Mouse (Mus musculus): ENCODE measurements at regions not wholly inside any gene's neighbourhood (a gene's known extent, or its start where the extent isn't known, plus 50 kb on each side); places are given as distances from the start of the nearest gene placed in this dataset.

GRCm38 (mm10) chr8:77842392-77843139, 118.3 kb upstream of the Ednra start:
- ATAC-seq (replicated peaks; ENCODE audit: low FRiP score, low TSS enrichment, poor library complexity, severe bottlenecking) = no peak

- ATAC-seq (replicated peaks; ENCODE audit: low FRiP score, low TSS enrichment, poor library complexity, severe bottlenecking) = no peak
Measured at GRCm38 (mm10) chr8:77843229-77843628, 119.0 kb upstream of the Ednra start.

- no peak for ATAC-seq (replicated peaks; ENCODE audit: low FRiP score, low TSS enrichment, poor library complexity, severe bottlenecking)
Measured at GRCm38 (mm10) chr8:77850523-77850922, 126.3 kb upstream of the Ednra start.

- no peak for ATAC-seq (replicated peaks; ENCODE audit: low FRiP score, low TSS enrichment, poor library complexity, severe bottlenecking)
Measured at GRCm38 (mm10) chr8:77870264-77870663, 146.0 kb upstream of the Ednra start.

DNA sequence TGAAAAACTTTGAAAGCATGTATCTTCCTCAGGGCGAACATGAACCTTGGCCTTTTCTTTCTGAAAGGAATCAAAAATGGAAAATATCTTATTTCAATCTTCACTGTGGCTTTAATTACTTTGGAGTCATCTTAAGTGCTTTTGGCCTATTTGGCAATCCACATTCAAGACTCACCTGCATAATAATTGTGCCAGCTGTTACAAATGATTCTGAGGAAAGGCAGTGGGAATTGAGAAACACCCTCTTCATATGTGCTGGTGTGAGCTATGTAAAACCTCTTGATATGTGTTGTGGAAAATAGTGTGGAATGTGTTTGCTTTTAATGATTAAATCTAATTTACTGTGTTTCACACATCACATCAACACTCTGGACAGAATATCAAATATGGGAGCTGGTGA, 148.5 kb upstream of the Ednra start:
- ATAC-seq (replicated peaks; ENCODE audit: low FRiP score, low TSS enrichment, poor library complexity, severe bottlenecking) = no peak

DNA sequence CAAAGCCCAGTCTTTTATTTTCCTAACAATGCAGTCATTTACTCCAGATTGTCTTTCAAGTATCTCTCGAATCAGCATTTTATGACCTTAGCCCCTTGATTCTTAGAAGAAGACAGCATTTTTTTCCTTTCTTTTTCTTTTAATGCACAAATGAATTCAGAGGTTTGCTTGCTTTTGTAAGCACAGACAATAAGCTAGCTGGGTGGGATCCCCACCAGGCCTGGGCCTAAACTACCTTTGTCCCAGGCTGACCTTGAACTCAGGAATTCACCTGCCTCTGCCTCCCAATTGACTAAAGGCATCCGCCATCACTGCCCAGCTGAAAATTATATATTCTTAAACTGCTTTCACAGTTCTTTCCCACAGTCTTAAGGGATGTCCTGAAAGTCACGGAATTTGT, 195.5 kb upstream of the Ednra start:
- ATAC-seq (replicated peaks; ENCODE audit: low FRiP score, low TSS enrichment, poor library complexity, severe bottlenecking) = no peak

GRCm38 (mm10) chr8:77921868-77922267, 197.6 kb upstream of the Ednra start:
- ATAC-seq (replicated peaks; ENCODE audit: low FRiP score, low TSS enrichment, poor library complexity, severe bottlenecking) = no peak

GRCm38 (mm10) chr8:77947702-77948101, 223.4 kb upstream of the Ednra start:
- no peak for ATAC-seq (replicated peaks; ENCODE audit: low FRiP score, low TSS enrichment, poor library complexity, severe bottlenecking)

- ATAC-seq (replicated peaks; ENCODE audit: low FRiP score, low TSS enrichment, poor library complexity, severe bottlenecking) = no peak
Measured at GRCm38 (mm10) chr8:77949640-77950039, 225.4 kb upstream of the Ednra start.

DNA sequence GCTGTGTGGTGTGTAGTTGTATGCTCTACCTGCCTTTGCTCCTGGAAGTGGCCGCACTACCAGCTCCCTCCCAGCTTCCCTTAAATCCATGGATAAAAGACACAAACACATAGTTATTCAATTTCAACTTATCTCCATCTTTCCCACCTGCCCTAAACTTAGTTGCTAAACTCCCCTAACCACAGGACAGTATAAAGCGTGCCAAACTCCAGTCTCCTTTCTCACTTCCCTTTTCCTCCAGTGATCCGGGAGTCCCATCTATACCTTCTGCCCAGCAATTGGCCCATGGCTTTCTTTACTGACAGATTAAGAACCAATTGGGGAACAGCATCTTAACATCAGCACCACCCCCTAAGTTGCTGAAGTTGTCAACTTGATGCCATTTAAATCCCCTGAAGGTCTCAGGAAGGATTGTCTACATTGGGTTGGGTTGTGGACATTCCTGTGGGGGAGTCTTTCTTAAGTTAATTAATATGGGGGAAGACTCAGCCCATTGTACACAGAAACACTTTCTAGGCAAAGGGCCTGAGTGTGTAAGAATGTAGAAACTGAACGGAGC, 234.6 kb upstream of the Ednra start:
- ATAC-seq (replicated peaks; ENCODE audit: low FRiP score, low TSS enrichment, poor library complexity, severe bottlenecking) = no peak

DNA sequence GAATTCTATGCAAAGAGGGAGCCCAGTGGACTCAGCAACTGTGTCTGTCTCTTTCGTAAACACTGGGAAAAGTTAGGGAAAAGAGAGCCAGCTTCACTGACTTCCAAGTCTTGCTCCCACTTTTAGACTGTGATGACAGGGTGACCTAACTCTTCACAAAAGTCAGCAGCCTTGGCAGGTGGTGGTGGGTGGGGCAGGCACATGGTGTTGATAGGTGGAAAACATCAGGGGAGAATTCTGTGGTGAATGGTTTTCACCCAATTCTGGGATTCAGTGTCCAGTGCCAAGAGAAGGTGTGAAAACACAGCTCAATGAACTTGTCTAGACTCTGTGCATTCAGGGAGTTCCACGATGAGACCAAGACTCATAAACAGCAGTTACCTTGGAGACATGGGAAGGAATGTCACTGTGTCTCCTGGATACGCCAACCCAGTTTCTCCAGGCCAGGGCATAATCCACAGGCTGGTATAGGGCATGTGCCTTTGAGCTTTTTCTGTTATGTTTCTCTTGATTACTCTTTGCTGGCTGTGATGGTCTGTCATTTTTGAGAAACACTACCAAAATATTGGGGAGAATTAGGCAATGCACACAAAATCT, 238.9 kb upstream of the Ednra start:
- ATAC-seq (replicated peaks; ENCODE audit: low FRiP score, low TSS enrichment, poor library complexity, severe bottlenecking) = no peak

GRCm38 (mm10) chr8:77970378-77970777, 242.7 kb upstream of the Ttc29 start:
- no peak for ATAC-seq (replicated peaks; ENCODE audit: low FRiP score, low TSS enrichment, poor library complexity, severe bottlenecking)

GRCm38 (mm10) chr8:77973714-77974113, 239.4 kb upstream of the Ttc29 start:
- ATAC-seq (replicated peaks; ENCODE audit: low FRiP score, low TSS enrichment, poor library complexity, severe bottlenecking) = no peak

DNA sequence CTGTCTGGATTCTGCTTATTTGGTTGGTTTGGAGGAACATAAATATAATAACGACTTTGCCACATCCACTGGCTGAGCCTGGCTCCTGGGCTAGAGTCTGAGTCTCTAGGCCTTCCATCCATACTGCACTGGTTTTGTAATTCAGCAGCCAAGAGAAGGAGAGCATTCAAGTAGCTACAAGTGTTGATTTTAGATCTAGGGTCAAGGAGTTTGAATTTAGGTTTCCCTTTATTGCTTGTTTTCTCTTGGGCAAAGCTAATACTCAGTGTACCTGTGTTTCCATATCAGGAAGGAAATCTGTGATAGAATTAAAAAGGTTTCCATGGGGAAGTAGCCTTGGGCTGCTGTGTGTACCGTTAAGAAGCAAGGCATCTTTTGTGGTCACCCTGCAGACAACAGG, 234.0 kb upstream of the Ttc29 start:
- ATAC-seq (replicated peaks; ENCODE audit: low FRiP score, low TSS enrichment, poor library complexity, severe bottlenecking) = no peak

DNA sequence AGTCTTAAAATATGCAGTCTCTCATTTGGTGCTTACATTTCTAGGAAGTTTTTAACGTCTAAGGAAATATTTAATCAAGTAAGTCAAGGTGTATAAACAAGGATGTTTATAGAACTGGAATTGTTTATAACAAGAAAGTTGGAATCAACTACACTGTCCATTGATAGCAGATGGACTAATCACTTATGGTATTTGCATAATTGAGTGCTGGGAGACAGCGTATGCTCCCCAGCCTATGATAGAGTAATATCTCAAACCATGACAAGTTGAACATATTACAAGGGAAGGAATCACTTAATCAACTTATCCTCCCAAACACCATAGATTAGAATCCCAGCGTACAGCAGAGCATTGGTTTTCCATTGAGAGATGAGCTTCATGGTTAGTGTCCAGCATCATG, 232.4 kb upstream of the Ttc29 start:
- no peak for ATAC-seq (replicated peaks; ENCODE audit: low FRiP score, low TSS enrichment, poor library complexity, severe bottlenecking)

DNA sequence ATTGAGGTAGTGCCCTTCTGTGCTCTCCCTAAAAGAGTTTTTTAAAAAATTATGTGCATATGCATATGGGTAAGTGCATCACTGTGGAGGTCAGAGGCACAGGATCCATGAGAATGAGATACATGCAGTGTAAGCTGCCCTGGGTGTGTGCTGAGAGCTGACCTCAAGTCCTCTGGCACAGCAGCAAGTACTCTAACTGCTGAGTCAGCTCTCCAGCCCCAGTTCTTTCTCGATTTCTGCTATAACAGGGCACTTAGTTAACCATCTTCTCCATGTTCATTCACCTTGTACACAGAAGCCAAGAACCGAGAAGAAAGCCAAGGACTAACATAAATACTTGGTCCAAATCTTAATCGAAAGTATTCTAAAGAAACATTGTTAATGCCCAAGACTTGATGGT, 231.1 kb upstream of the Ttc29 start:
- no peak for ATAC-seq (replicated peaks; ENCODE audit: low FRiP score, low TSS enrichment, poor library complexity, severe bottlenecking)

GRCm38 (mm10) chr8:77983476-77983875, 229.6 kb upstream of the Ttc29 start:
- no peak for ATAC-seq (replicated peaks; ENCODE audit: low FRiP score, low TSS enrichment, poor library complexity, severe bottlenecking)

- no peak for ATAC-seq (replicated peaks; ENCODE audit: low FRiP score, low TSS enrichment, poor library complexity, severe bottlenecking)
Measured at GRCm38 (mm10) chr8:77987237-77987636, 225.9 kb upstream of the Ttc29 start.

GRCm38 (mm10) chr8:77988291-77989056, 224.6 kb upstream of the Ttc29 start:
- no peak for ATAC-seq (replicated peaks; ENCODE audit: low FRiP score, low TSS enrichment, poor library complexity, severe bottlenecking)

DNA sequence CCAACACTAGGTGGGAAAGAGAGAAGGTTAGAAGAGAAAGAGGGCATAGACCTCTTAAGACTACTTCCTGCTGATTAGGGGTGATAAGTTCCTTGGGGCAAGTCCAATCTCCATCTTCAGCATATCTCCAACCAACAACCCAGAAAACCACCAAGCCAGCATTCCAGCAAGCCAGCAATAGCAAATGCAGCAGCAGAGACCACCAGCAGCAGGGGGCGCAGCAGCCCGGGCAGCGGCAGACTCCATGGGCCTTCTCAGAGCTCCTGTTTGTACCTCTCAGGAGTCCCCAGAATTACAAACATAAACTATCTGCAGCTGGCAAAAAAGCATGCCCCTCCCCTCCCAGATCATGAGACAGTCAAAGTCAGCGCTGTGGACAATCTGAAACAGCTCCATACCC, 222.0 kb upstream of the Ttc29 start:
- no peak for ATAC-seq (replicated peaks; ENCODE audit: low FRiP score, low TSS enrichment, poor library complexity, severe bottlenecking)

Data from megakaryocyte-erythroid progenitor cell, adult 5-6 weeks (primary cell).